Mouse (Mus musculus): ENCODE data around the gene Wnt3.

- no peak for TF ChIP-seq CTCF (IDR thresholded peaks at IDR 0.05)
- TF ChIP-seq POLR2A (IDR thresholded peaks at IDR 0.05; ENCODE audit: insufficient read depth, low read depth, low read length), result no peak
These were observed 1.2 kb upstream of the Wnt3 start for GRCm38 (mm10) chr11:103772505-103773386.

Measured in heart, adult 2 months (tissue).